Mouse (Mus musculus): ENCODE measurements at regions not wholly inside any gene's neighbourhood (a gene's known extent, or its start where the extent isn't known, plus 50 kb on each side); places are given as distances from the start of the nearest gene placed in this dataset.

GRCm38 (mm10) chr15:45266620-45267263 lies 5132.6 kb downstream of the 9330182O14Rik start:
- DNase-seq (ENCODE audit: low spot score in 2 of 2): peak in 1 of 2 experiments; percentile 7

- no peak for DNase-seq (ENCODE audit: low spot score in 2 of 2)
Measured at GRCm38 (mm10) chr15:45273677-45274076, 5139.5 kb downstream of the 9330182O14Rik start.

GRCm38 (mm10) chr15:45321628-45322027 lies 5187.5 kb downstream of the 9330182O14Rik start:
- DNase-seq (ENCODE audit: low spot score in 2 of 2): no peak

- peak; percentile 5 to 25 for DNase-seq (ENCODE audit: low spot score in 2 of 2)
Measured at GRCm38 (mm10) chr15:45350496-45350895, 5216.3 kb downstream of the 9330182O14Rik start.
